ENCODE assay signal across 9 mouse cellular contexts in genomic region chr3:158560891-158561255, GRCm38 (mm10). TPM values are rescaled to one million over a fixed set of nuclear protein-coding genes. Genes with fewer than 3 reads are reported as not detected.
DNase-seq lines count a peak whose midpoint lies in the region; ATAC-seq and TF ChIP-seq lines count a peak whose summit lies in the region.
"Had no signal": no experiment of that assay in that cellular context is flagged by ENCODE, and none has a peak within 500 bp of the region (broad histone marks: within the 10 kb centered on the region; RNA-seq: fewer than 3 reads in every experiment).

No protein-coding gene starts in this region.

- intact Hi-C loops in gastrocnemius, adult 2 months (cut with DNase I) = no loop called here

- H3K36me3 ChIP-seq in limb, embryonic 10.5 days = no peaks in the 10 kb centered on the region

- H3K9me3 ChIP-seq in limb, embryonic 10.5 days (replicated peaks) = no peaks in the 10 kb centered on the region

- peaks cover 61% of the 10 kb centered on the region for H3K27me3 ChIP-seq in limb, embryonic 10.5 days (ENCODE audit: low read depth, poor library complexity, severe bottlenecking)
- H3K27me3 ChIP-seq: CH12.LX had no signal

- no peak for TF ChIP-seq CTCF in gastrocnemius, adult 2 months (IDR thresholded peaks at IDR 0.05)
- no peak for TF ChIP-seq CTCF in olfactory bulb, adult 2 months (IDR thresholded peaks at IDR 0.05; ENCODE audit: insufficient read depth, low read depth, low read length)

- 0% methylated on average over 16 of the region's 16 CpGs for WGBS in limb, embryonic 10.5 days
- 0% methylated on average over 16 of the region's 16 CpGs for WGBS in olfactory bulb, adult 2 months

- no peak for DNase-seq in gastrocnemius, adult 2 months
- no peak for DNase-seq in gastrocnemius, postnatal 25 days
- DNase-seq in Muller cell, postnatal 12 days (ENCODE audit: inconsistent ontology term) = peak; percentile 57
- peak; percentile 7 for DNase-seq in forelimb bud, embryonic 11.5 days (ENCODE audit: low read depth, low spot score)
- DNase-seq in limb, embryonic 10.5 days (ENCODE audit: low spot score) = peak; percentile 57
- no peak for DNase-seq in thymus, postnatal 36 days

- H3K27ac ChIP-seq in gastrocnemius, adult 2 months = no peak overlapping the region
- H3K27ac ChIP-seq in limb, embryonic 10.5 days = peak overlapping the region; percentile 61
- H3K27ac ChIP-seq in olfactory bulb, adult 2 months (ENCODE audit: insufficient read depth, low read depth, low read length) = peak overlapping the region; percentile 97

- peaks cover 21% of the 10 kb centered on the region for H3K4me1 ChIP-seq in limb, embryonic 10.5 days
- H3K4me1 ChIP-seq in olfactory bulb, adult 2 months (ENCODE audit: control insufficient read depth, insufficient read depth, low read length) = peaks cover 2% of the 10 kb centered on the region; the same call in 1 of the 2 replicates

- TF ChIP-seq POLR2A in olfactory bulb, adult 2 months (IDR thresholded peaks at IDR 0.05; ENCODE audit: insufficient read depth, low read depth, low read length) = no peak

- H3K4me3 ChIP-seq in gastrocnemius, adult 2 months = peak overlapping the region; percentile 57
- peak overlapping the region; percentile 64 for H3K4me3 ChIP-seq in limb, embryonic 10.5 days
- H3K4me3 ChIP-seq in olfactory bulb, adult 2 months (ENCODE audit: insufficient read depth, low read depth, low read length) = peak overlapping the region; percentile 91

- ATAC-seq in erythroblast, adult 5-6 weeks (replicated peaks; ENCODE audit: low FRiP score, poor library complexity, severe bottlenecking) = no peak

RNA-seq across cellular contexts. Expression of gene Lrrc7, which starts 1.1 kb away (rescaled TPM):
- not detected for total RNA-seq in gastrocnemius, adult 2 months (2021)
- total RNA-seq in gastrocnemius, postnatal 25 days (2021) = not detected
- polyA plus RNA-seq in limb, embryonic 10.5 days (2016; fragmentation: Nextera tagmentation; extraction: Ambion mirVana) = 0.14 and 0.20 TPM in 2 replicates
- polyA plus RNA-seq in olfactory bulb, adult 2 months (2012; ENCODE audit: insufficient read depth, insufficient read length, low replicate concordance, missing spikeins) = not detected in 2 replicates
- total RNA-seq in erythroblast, adult 5-6 weeks (2015; ENCODE audit: low replicate concordance) = not detected in 2 replicates
- not detected in 2 replicates for total RNA-seq in erythroblast, adult 5-6 weeks (2017; ENCODE audit: low replicate concordance)
- total RNA-seq: CH12.LX had no signal

Comparison
In these comparisons a context has a peak if more than half of its experiments do, and no peak if none do; other contexts are left out.
1. DNase-seq: peak in Muller cell, postnatal 12 days (single experiment), forelimb bud, embryonic 11.5 days (single experiment) and limb, embryonic 10.5 days (single experiment); none in gastrocnemius, adult 2 months (single experiment), gastrocnemius, postnatal 25 days (single experiment) and thymus, postnatal 36 days (0 of 2).
2. Peak in every context shown above with its lines, with median percentiles within 50 percentile points of each other: H3K4me3 ChIP-seq.